Mouse (Mus musculus): Measurements from ENCODE around the gene Tex37.

The Tex37 gene

GRCm38 (mm10) chr6:70887993-70888392, 30.7 kb downstream of the Tex37 start:
- no peak for DNase-seq (ENCODE audit: low read depth, low spot score)

- peak; percentile 78 for DNase-seq (ENCODE audit: low read depth, low spot score)
These were observed 37.9 kb downstream of the Tex37 start for GRCm38 (mm10) chr6:70880714-70881304.

- no peak for DNase-seq (ENCODE audit: low read depth, low spot score)
These were observed 43.7 kb downstream of the Tex37 start for GRCm38 (mm10) chr6:70875017-70875416.

GRCm38 (mm10) chr6:70874035-70874775, 44.5 kb downstream of the Tex37 start:
- DNase-seq (ENCODE audit: low read depth, low spot score), result peak; percentile 22

- peak; percentile 8 for DNase-seq (ENCODE audit: low read depth, low spot score)
These were observed 46.2 kb downstream of the Tex37 start for GRCm38 (mm10) chr6:70872570-70872969.

GRCm38 (mm10) chr6:70872128-70872527, 46.6 kb downstream of the Tex37 start:
- peak; percentile 81 for DNase-seq (ENCODE audit: low read depth, low spot score)

- peak; percentile 17 for DNase-seq (ENCODE audit: low read depth, low spot score)
These were observed 47.2 kb downstream of the Tex37 start for GRCm38 (mm10) chr6:70871511-70871980.

- no peak for DNase-seq (ENCODE audit: low read depth, low spot score)
These were observed 51.4 kb downstream of the Tex37 start for GRCm38 (mm10) chr6:70867297-70867696.

- no peak for DNase-seq (ENCODE audit: low read depth, low spot score)
These were observed 52.0 kb downstream of the Tex37 start for GRCm38 (mm10) chr6:70866761-70867160.

GRCm38 (mm10) chr6:70864285-70864684, 54.4 kb downstream of the Tex37 start:
- DNase-seq (ENCODE audit: low read depth, low spot score), result no peak
